Mouse (Mus musculus) cerebellum, adult (tissue): Measurements from ENCODE around the gene Gm5724.

Source experiments
- ATAC-seq: cut with Nextera tagmentation; 2 replicates; pipeline ENCODE4 v1.9.2; 2017; ENCODE audit warnings: mild to moderate bottlenecking, moderate library complexity, mixed read lengths; ENCODE audit not compliant: insufficient number of reproducible peaks, low FRiP score, low TSS enrichment

Gm5724 gene

DNA sequence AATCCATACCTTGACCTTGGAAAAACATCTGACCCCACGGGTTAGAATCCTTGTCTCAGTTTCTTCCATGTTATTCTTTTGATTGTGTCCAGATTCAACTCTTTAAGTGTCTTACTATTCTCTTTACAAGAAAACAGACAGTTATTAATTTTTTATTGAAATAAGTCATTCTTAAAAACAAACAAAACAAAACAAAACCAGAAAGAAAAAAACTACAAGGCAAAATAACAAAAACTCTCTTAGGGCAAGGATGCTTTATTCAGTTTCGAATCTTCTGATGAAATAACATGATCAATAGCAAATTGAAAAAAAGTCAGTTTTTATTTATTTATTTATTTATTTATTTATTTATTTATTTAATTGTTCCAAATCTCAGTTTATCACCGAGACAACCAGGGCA lies at the start of gene Gm5724:
Gene Gm5724 (minus strand): TSS at position 101 of the 400 bp plus-strand sequence.
- no peak for ATAC-seq

DNA sequence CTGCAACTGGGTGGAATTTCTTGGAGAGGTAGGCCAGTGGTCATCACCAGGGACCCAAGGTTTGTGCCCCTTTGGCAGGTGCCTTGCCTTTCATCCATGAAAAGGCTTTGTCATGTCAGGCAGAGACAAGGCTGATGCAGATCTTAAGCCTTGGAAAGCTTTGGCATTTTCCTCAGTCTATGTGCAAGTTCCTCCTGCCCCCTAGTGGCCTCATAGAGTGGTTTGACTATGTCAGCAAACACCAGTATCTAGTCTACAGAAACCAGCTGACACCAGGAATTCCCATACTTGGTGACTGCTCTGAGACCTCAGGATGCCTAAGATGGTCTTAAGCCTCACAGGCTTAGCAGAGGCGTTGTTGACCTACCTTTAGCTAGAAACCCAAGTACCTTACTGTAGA lies 24.2 kb upstream of the Gm5724 start:
- ATAC-seq, result no peak; the same call in 1 of the 2 replicates

DNA sequence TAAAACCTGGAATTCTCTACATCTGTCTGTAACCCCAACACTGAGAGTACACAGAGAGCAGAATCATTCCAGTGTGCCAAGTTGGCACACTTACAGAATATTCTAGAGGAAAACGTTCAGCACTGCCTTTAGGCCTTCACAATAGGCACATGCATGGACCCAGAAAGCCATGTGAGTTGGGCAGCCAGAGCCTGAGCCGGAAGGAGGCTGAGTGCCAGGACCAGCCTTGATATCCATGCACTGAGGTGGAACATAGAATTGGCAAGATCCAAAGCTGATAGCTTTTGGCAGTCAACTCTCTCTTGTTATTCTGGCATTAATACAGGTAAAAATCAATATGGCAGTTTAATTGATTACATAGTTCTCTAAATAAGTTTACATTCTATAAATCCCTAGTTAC lies 866 bp upstream of the Gm5724 start:
- ATAC-seq, result no peak

DNA sequence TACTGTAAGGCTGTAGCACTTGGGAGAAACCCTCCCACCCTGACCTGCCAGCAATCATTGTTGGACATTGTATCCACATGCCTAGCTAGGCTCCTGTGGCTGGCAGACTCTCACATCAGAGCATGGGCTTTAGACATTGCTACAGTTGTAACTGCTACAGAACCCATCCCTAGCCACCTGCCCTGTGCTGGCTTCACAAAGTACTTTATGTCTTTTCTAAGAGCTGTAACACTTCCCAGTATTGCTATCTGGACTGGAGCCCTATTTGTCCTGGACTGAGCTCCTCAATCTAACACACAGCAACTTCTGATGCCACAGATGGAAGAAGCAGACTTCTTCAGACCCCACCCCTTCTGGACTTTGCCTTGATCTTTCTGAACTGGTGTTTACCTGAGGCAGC lies 82.4 kb downstream of the Gm5724 start:
- no peak for ATAC-seq

DNA sequence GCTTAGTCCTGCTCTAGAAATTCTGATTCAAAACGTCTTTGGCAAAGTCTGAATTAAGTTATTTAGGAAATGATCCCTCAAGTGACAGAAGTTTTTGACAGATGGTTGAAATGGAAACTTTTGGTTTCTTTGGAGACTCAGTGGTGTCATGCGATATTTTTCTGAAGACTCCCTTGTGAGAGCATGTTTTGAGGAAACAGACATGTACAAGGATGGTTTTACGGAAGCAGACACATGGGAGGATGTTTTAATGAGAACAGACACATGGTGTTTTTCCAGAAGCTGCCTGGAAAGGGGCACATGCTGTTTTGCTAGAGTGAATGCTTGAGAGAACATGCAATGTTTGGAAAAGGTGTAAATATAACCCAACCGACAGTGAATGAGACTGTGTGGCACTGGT lies 86.6 kb downstream of the Gm5724 start:
- no peak for ATAC-seq
